Mouse (Mus musculus): Measurements from ENCODE around the gene Suox. TPM values are rescaled to one million over a fixed set of nuclear protein-coding genes. Genes with fewer than 3 reads are reported as not detected.
"Not testable (repeated sequence)": the region's sequence is repeated elsewhere in the genome, so short reads cannot be mapped to it uniquely, and the experiment has no call there.

Suox gene
- 11.2 and 12.7 TPM in 2 replicates for polyA plus RNA-seq (2015; fragmentation: Nextera tagmentation; extraction: Ambion mirVana)

DNA sequence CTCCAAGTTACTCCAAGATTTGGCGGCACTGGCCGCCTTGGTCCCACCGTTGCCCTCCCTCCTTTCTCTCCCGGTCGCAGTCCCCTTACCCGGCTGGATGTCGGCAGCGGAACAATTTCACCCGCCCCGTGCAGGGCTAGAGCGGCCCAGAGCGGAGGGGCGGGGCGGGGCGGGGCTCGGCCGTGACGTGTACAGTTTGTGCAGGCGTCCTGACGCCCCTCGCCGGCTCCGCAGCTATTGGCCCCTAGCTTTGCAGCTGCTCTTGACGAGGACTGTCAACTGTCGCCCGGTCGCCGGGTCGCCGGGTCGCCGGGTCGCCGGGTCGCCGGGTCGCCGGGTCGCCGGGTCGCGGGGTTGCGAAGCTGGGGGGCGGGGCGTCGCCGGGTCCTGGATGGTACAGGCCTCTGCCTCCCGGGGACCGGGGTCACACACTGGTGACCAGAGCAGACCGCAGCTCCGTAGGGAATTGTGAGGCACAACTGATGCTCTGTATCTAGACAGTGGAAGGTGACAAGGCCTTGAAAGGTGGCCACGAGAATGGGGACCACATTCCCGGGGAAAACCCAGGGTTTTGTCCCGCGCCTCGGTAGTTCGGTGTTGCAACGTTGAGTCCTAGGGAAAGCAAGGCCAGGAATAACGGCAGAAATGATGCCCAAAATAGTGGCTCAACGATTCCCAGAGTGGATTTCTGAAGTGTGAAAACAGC is at the start of gene Suox:
Suox (minus strand) TSS at position 311 of the 706 bp plus-strand sequence.
- ATAC-seq, result peak; percentile 95
- Histone ChIP-seq H3K27me3 (replicated peaks; ENCODE audit: control insufficient read depth, insufficient read depth, low read length) (no peaks in the 10 kb centered on the region), H3K4me3 (replicated peaks; ENCODE audit: low read length) (peak within 1 kb of the TSS; percentile 54), H3K9me3 (ENCODE audit: control insufficient read depth, low read length) (no peaks in the 10 kb centered on the region), H3K4me2 (ENCODE audit: low read length) (peak within 1 kb of the TSS; percentile 68), H3K4me1 (replicated peaks; ENCODE audit: control insufficient read depth, insufficient read depth, low read length) (peaks cover 8% of the 10 kb centered on the region), H3K36me3 (ENCODE audit: control insufficient read depth, insufficient read depth) (no peaks in the 10 kb centered on the region), H3K27ac (ENCODE audit: low read length) (peak within 1 kb of the TSS; percentile 62; the same call in 1 of the 2 replicates), H3K9ac (replicated peaks; ENCODE audit: low read depth, low read length) (peak within 1 kb of the TSS; percentile 63)
- under 1% methylated on average over 59 of the region's 60 CpGs for WGBS

DNA sequence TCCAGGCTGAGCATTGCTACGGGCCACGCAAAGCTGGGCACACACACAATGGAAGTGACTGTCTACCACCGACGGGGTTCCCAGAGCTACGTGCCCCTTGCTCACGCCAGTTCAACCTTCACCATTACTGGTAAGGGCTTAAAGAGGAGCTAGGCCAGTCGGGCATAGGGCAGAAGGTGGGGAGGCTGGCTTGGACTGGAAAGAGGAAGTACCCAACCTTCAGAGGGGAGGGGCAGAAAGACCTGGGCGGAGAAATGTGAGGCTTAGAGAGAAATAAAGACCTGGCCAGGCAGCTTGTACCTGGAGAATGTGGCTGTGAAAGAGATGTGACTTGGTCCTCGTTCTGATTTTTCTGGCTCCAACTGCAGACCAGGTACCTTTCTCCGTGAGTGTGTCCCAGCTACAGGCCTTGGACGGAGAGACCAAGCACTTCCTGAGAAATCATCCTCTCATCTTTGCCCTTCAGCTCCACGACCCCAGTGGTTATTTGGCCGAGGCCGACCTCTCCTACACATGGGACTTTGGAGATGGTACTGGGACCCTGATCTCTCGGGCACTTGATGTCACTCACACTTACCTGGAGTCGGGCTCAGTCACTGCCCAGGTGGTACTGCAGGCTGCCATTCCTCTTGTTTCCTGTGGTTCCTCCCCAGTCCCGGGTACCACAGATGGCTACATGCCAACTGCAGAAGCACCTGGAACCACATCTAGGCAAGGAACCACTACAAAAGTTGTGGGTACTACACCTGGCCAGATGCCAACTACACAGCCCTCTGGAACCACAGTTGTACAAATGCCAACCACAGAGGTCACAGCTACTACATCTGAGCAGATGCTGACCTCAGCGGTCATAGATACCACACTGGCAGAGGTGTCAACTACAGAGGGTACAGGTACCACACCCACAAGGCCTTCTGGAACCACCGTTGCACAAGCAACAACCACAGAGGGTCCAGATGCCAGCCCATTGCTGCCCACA is 42.0 kb upstream of the Suox start:
- WGBS, result 90% methylated on average over 19 of the region's 19 CpGs
- H3K27ac ChIP-seq (ENCODE audit: low read length), result no peak overlapping the region
- H3K9me3 ChIP-seq (ENCODE audit: control insufficient read depth, low read length), result no peaks in the 10 kb centered on the region

DNA sequence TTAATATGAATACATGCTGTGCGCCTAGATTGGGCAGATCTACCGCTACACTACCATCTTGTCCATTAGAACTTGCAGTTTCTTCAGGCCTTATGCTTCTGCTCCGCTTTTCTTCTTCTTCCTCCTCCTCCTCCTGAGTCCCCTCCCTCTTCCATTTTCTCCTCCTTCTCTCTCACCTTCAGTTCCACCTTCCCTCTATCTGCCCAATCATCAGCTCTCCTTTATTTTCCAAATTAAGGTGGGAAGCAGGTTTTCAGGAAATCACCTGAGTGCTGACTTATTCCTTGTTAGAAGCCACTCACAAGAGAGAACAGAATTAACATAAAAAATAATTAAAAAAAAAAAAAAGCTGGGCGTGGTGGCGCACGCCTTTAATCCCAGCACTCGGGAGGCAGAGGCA is 37.4 kb upstream of the Suox start:
- not testable (repeated sequence) for H3K4me2 ChIP-seq (ENCODE audit: low read length); H3K27me3 ChIP-seq (replicated peaks; ENCODE audit: control insufficient read depth, insufficient read depth, low read length); H3K9ac ChIP-seq (replicated peaks; ENCODE audit: low read depth, low read length); H3K36me3 ChIP-seq (ENCODE audit: control insufficient read depth, insufficient read depth); H3K4me3 ChIP-seq (replicated peaks; ENCODE audit: low read length); H3K9me3 ChIP-seq (ENCODE audit: control insufficient read depth, low read length); ATAC-seq; H3K27ac ChIP-seq (ENCODE audit: low read length); H3K4me1 ChIP-seq (replicated peaks; ENCODE audit: control insufficient read depth, insufficient read depth, low read length)
- WGBS, result 97% methylated on average over 7 of the region's 7 CpGs

More for the DNA sequence above, 42.0 kb upstream of the Suox start:
- Histone ChIP-seq H3K36me3 (ENCODE audit: control insufficient read depth, insufficient read depth) (no peaks in the 10 kb centered on the region), H3K4me1 (replicated peaks; ENCODE audit: control insufficient read depth, insufficient read depth, low read length) (no peaks in the 10 kb centered on the region), H3K4me3 (replicated peaks; ENCODE audit: low read length) (no peak overlapping the region), H3K27me3 (replicated peaks; ENCODE audit: control insufficient read depth, insufficient read depth, low read length) (no peaks in the 10 kb centered on the region), H3K4me2 (ENCODE audit: low read length) (no peak overlapping the region), H3K9ac (replicated peaks; ENCODE audit: low read depth, low read length) (no peak overlapping the region)
- ATAC-seq, result no peak

DNA sequence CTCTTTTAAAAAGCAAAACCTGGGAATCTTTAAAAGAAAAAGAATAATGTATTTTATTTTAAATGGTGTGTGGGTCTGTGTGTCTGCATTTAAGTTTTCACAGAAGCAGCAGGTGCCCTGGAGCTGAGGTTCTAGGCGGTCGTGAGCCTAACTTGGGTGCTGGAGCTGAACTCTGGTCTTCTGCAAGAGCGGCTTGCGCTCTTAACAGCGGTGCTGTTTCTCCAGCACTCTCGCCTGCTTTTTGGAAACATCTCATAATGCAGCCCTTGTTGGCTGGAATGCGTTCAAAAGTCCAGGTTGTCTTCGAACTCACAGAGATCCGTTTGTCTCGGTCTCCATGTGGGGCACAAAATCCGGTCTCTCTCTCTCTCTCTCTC is 31.4 kb upstream of the Suox start:
- no peaks in the 10 kb centered on the region for H3K9me3 ChIP-seq (ENCODE audit: control insufficient read depth, low read length)
- no peak overlapping the region for H3K27ac ChIP-seq (ENCODE audit: low read length)
- peak overlapping the region; percentile 81 for H3K4me3 ChIP-seq (replicated peaks; ENCODE audit: low read length)
- H3K36me3 ChIP-seq (ENCODE audit: control insufficient read depth, insufficient read depth), result no peaks in the 10 kb centered on the region
- peak overlapping the region; percentile 94 for H3K4me2 ChIP-seq (ENCODE audit: low read length)
- ATAC-seq, result peak; percentile 16; the same call in 1 of the 2 replicates
- H3K4me1 ChIP-seq (replicated peaks; ENCODE audit: control insufficient read depth, insufficient read depth, low read length), result peaks cover 16% of the 10 kb centered on the region
- H3K9ac ChIP-seq (replicated peaks; ENCODE audit: low read depth, low read length), result peak overlapping the region; percentile 48; the same call in 1 of the 2 replicates
- 7% methylated on average over 11 of the region's 11 CpGs for whole genome bisulfite sequencing
- no peaks in the 10 kb centered on the region for H3K27me3 ChIP-seq (replicated peaks; ENCODE audit: control insufficient read depth, insufficient read depth, low read length)

DNA sequence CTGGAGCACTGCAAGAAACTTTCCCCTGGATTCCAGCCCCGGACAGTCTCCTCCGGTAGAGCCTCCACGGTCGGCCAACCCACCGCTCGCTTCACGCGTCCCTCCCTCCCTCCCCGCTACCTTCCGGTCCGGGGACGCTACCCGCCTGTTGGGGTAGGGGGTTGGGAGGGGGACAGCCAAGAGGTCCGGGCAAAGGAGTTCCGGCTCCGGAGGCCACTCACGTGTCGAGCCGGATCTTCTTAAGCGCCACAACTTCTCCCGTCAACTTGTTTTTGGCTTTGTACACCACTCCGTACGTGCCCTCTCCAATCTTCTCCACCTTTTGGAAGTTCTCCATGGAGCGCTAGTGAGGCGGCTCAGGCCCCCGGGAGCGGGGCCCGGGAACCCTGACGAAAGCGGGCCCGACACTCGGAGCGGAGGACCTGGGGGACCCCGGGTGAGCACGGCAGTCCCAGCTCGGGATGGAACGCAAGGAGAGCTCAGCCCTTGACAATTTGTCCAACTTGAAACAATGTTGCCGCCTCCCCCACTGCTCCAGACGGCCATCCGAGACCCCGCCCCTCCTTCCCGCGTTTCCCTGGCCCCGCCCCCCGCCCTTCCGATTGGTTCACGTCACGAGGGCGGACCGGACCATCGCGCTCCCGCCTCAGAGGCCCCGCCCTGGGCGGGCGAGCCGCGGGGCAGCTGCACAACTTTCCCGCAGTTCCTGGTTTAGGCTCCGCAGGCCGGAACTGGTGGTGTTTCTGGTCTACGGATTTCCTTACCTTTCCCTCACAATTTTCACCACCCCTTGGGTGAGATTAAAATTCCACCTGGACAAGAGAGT is 30.8 kb upstream of the Suox start, which contains the start of gene Cdk2:
Cdk2 (minus strand) TSS at position 541 of the 826 bp plus-strand sequence.
- Histone ChIP-seq H3K27ac (ENCODE audit: low read length) (peak within 1 kb of the TSS; percentile 81), H3K4me1 (replicated peaks; ENCODE audit: control insufficient read depth, insufficient read depth, low read length) (peaks cover 16% of the 10 kb centered on the region), H3K4me3 (replicated peaks; ENCODE audit: low read length) (peak within 1 kb of the TSS; percentile 81), H3K9me3 (ENCODE audit: control insufficient read depth, low read length) (no peaks in the 10 kb centered on the region), H3K27me3 (replicated peaks; ENCODE audit: control insufficient read depth, insufficient read depth, low read length) (no peaks in the 10 kb centered on the region), H3K9ac (replicated peaks; ENCODE audit: low read depth, low read length) (peak within 1 kb of the TSS; percentile 61), H3K4me2 (ENCODE audit: low read length) (peak within 1 kb of the TSS; percentile 94), H3K36me3 (ENCODE audit: control insufficient read depth, insufficient read depth) (no peaks in the 10 kb centered on the region)
- under 1% methylated on average over 56 of the region's 62 CpGs for WGBS
- ATAC-seq, result peak; percentile 96

DNA sequence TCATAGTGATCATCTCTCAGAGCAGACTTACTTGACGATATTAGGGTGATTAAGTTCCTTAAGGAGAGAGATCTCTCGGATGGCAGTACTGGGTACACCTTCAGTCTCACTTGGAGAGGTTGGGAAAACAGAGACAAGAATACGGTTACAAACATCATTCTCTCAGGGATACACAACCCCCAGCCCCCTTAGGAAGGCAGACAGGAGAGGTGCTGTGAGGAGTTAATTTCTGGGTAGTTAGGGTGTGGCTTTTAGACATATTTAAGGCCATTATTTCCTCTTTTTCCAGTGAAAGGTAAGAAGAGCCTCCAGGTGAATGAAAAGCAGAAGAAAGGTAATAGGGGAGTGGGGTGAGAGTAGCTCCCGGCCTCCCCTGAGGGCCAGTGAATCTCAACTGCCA is 30.0 kb upstream of the Suox start, which contains the start of gene Pmel:
Pmel (plus strand) TSS at position 301 of the 400 bp plus-strand sequence.
- Histone ChIP-seq H3K4me2 (ENCODE audit: low read length) (peak within 1 kb of the TSS; percentile 94), H3K27me3 (replicated peaks; ENCODE audit: control insufficient read depth, insufficient read depth, low read length) (no peaks in the 10 kb centered on the region), H3K4me1 (replicated peaks; ENCODE audit: control insufficient read depth, insufficient read depth, low read length) (peaks cover 16% of the 10 kb centered on the region), H3K36me3 (ENCODE audit: control insufficient read depth, insufficient read depth) (no peaks in the 10 kb centered on the region), H3K4me3 (replicated peaks; ENCODE audit: low read length) (peak within 1 kb of the TSS; percentile 81), H3K27ac (ENCODE audit: low read length) (peak within 1 kb of the TSS; percentile 81), H3K9me3 (ENCODE audit: control insufficient read depth, low read length) (no peaks in the 10 kb centered on the region), H3K9ac (replicated peaks; ENCODE audit: low read depth, low read length) (peak within 1 kb of the TSS; percentile 61)
- 14% methylated on average over 4 of the region's 4 CpGs for WGBS
- no peak for ATAC-seq

DNA sequence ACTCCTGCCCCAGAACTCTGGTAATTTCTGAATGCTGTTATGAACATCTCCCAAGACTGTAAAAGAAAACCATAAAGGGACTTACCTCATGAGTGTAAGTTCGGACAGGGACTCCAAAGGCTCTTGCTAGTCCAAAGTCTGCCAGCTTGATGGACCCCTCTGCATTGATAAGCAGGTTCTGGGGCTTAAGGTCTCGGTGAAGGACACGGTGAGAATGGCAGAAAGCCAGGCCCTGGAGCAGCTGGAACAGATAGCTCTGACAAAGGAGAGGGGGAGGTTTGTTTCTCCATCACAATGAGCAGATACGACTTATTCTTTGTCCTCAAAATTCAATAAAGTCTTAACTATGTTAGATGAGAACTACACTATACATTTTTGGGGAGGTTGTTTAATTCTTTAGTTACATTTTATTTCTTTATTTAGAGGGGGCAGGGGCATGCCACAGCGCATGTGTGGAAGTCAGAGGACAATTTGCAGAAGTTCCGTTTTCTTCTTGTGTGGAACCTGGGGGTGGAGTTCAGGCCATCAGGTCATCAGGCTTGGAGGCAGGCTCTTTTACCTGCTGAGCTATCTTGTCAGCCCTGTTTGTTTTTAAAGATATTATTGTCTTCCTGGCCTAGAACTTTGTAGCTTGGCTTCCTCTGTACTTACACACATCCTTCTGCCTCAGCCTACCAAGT is 28.6 kb upstream of the Suox start:
- no peak for ATAC-seq
- H3K9ac ChIP-seq (replicated peaks; ENCODE audit: low read depth, low read length), result no peak overlapping the region
- no peak overlapping the region for H3K4me3 ChIP-seq (replicated peaks; ENCODE audit: low read length)
- no peak overlapping the region for H3K27ac ChIP-seq (ENCODE audit: low read length)
- no peaks in the 10 kb centered on the region for H3K36me3 ChIP-seq (ENCODE audit: control insufficient read depth, insufficient read depth)
- H3K4me2 ChIP-seq (ENCODE audit: low read length), result no peak overlapping the region
- 77% methylated on average over 6 of the region's 6 CpGs for WGBS
- no peaks in the 10 kb centered on the region for H3K27me3 ChIP-seq (replicated peaks; ENCODE audit: control insufficient read depth, insufficient read depth, low read length)
- peaks cover 16% of the 10 kb centered on the region for H3K4me1 ChIP-seq (replicated peaks; ENCODE audit: control insufficient read depth, insufficient read depth, low read length)
- H3K9me3 ChIP-seq (ENCODE audit: control insufficient read depth, low read length), result no peaks in the 10 kb centered on the region

DNA sequence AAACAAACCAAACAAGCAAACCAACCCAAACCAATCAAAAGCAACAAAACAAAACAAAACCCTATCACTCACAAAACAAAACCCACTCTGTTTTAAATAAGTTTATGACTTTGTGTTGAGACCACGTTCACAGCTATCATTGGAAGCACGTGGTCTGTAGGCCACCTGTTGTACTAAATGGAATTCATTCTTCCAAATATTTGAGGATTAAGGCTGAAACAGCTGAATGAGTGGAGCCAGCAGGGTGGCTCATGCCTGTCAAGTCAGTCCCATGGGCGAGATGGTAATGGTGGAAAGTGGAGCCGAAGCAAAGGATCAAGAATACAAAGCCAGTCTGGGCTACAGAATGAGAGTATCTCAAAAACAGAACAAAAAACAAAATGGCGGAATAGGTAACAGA is 26.8 kb upstream of the Suox start:
- H3K4me3 ChIP-seq (replicated peaks; ENCODE audit: low read length), result no peak overlapping the region
- no peak for ATAC-seq
- H3K9ac ChIP-seq (replicated peaks; ENCODE audit: low read depth, low read length), result no peak overlapping the region
- no peak overlapping the region for H3K27ac ChIP-seq (ENCODE audit: low read length)
- no peaks in the 10 kb centered on the region for H3K9me3 ChIP-seq (ENCODE audit: control insufficient read depth, low read length)
- H3K36me3 ChIP-seq (ENCODE audit: control insufficient read depth, insufficient read depth), result no peaks in the 10 kb centered on the region
- no peak overlapping the region for H3K4me2 ChIP-seq (ENCODE audit: low read length)
- H3K4me1 ChIP-seq (replicated peaks; ENCODE audit: control insufficient read depth, insufficient read depth, low read length), result peaks cover 20% of the 10 kb centered on the region
- H3K27me3 ChIP-seq (replicated peaks; ENCODE audit: control insufficient read depth, insufficient read depth, low read length), result no peaks in the 10 kb centered on the region
- 86% methylated on average over 5 of the region's 5 CpGs for WGBS

Data from forebrain, embryonic 16.5 days (tissue).